Mouse (Mus musculus): ENCODE results near the gene Atp6v0a4. TPM values are rescaled to one million over a fixed set of nuclear protein-coding genes. Genes with fewer than 3 reads are reported as not detected.
A peak's percentile ranks its signal among the peaks of the same experiment; 100 is the strongest.

The Atp6v0a4 gene
- polyA plus RNA-seq, 1 experiment = 0.44 TPM

DNA sequence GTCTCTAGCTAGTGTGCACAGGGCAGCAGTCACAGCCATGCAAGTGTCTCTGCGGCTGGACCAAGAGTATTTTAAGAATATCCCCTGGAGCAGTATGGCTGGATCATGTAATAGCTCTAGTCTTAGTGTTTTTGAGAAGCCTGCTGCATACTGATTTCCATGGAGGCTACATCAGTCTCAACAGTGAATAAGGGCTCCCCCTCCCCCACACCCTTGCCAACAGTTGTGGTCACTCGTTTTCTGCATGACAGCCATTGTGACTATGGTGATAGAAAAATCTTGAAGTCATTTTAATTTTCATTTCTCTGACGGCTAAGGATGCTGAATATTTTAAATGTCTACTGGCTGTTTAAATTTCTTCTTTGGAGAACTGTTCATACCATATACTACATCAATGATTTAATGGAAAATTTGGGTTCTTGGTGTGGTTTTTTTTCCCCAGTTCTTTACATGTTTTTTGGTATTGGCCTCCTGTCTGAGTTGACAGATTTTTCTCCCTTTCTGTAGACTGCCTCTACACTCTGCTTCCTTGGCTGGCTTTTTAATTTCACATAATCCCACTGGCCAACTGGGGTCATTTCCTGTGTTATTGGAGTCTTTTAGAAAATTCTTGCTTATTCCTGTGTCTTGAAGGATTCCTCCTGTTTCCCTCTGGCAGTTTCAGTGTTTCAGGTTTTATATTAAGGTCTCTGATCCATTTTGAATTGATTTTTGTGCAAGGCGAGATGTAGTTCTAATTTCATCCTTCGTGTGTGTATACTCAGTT, 91.4 kb downstream of the Atp6v0a4 start:
- Histone ChIP-seq H3K27ac (ENCODE audit: insufficient read depth, low read length) (no peak overlapping the region), H3K4me3 (ENCODE audit: insufficient read depth, low read length) (no peak overlapping the region), H3K4me1 (ENCODE audit: control insufficient read depth, insufficient read depth, low read length) (no peaks in the 10 kb centered on the region)
- TF ChIP-seq POLR2A (IDR thresholded peaks at IDR 0.05; ENCODE audit: low read depth, low read length) (no peak), CTCF (IDR thresholded peaks at IDR 0.05; ENCODE audit: borderline replicate concordance, insufficient read depth, low read length) (no peak)

DNA sequence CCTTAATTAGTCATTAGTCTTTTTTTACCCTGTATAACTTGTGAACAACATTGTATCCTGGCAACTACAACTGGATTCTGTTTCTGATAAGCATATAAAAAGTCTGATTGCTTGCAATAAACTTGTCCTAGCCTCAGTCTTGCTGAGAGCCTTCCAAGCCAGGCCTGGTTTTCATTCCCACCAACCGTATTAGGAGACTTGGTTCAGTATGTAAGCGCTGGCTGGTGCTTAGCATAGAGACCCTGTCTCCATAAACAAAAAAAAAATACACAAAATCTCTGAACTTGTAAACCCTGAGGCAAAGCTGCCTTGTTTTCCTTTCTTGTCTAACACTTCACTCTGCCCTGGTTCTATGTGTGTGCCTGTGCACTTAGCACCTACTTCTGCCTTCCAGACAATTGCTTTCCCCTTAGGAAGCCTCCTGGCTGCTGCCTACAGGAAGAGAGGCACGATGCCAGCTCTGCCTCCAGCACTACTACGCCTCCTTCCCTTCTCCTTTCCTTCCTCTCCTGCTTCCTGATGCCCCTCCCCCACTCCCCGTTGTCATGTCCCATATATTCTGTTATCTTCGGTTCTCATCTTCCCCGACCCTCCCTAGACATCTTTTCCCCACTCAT, 92.4 kb downstream of the Atp6v0a4 start:
- TF ChIP-seq POLR2A (IDR thresholded peaks at IDR 0.05; ENCODE audit: low read depth, low read length) = no peak
- TF ChIP-seq CTCF (IDR thresholded peaks at IDR 0.05; ENCODE audit: borderline replicate concordance, insufficient read depth, low read length) = no peak
- H3K27ac ChIP-seq (ENCODE audit: insufficient read depth, low read length) = no peak overlapping the region

DNA sequence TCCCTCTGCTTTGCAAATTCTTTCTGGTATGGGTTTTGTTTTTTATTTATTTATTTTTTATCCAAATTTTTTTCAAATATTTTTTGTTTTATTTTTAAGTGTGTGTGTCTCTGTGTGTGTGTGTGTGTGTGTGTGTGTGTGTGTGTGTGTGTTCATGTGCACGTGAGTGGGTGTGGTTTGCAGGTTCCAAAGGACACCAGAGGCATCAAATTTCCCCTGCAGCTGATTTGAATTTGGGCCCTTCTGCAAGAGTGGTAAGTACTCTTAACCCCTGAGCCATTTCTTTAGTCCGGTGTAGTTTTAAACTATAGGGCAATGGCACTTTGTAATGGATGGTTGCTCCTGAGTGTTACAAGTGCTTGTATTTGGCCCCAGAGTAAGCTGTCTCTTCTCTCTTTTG, 96.2 kb downstream of the Atp6v0a4 start:
- no peak for TF ChIP-seq CTCF (IDR thresholded peaks at IDR 0.05; ENCODE audit: borderline replicate concordance, insufficient read depth, low read length)
- TF ChIP-seq POLR2A (IDR thresholded peaks at IDR 0.05; ENCODE audit: low read depth, low read length) = no peak
- H3K4me1 ChIP-seq (ENCODE audit: control insufficient read depth, insufficient read depth, low read length) = no peaks in the 10 kb centered on the region
- no peak overlapping the region for H3K4me3 ChIP-seq (ENCODE audit: insufficient read depth, low read length)
- H3K27ac ChIP-seq (ENCODE audit: insufficient read depth, low read length) = no peak overlapping the region

More for the DNA sequence above, 92.4 kb downstream of the Atp6v0a4 start:
- Histone ChIP-seq H3K4me1 (ENCODE audit: control insufficient read depth, insufficient read depth, low read length) (no peaks in the 10 kb centered on the region), H3K4me3 (ENCODE audit: insufficient read depth, low read length) (no peak overlapping the region)

DNA sequence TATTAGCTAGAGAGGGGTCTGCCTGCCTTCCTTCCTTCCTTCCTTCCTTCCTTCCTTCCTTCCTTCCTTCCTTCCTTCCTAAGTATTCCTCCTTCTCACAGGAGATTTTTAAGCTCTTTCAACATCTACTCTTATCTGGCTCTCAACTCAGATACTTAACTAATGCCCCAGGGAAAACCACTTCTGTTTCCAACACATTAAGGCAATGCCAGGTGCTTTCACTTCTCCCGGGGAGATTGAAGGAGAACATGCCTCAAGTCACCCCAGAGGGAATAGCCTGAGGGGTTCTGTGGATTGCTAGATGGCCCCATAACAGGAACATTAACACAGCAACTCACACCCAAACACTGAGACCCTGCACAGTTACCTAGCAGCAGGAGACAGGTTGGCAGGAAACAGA, 96.6 kb downstream of the Atp6v0a4 start:
- H3K27ac ChIP-seq (ENCODE audit: insufficient read depth, low read length) = no peak overlapping the region
- TF ChIP-seq CTCF (IDR thresholded peaks at IDR 0.05; ENCODE audit: borderline replicate concordance, insufficient read depth, low read length) = no peak
- no peak for TF ChIP-seq POLR2A (IDR thresholded peaks at IDR 0.05; ENCODE audit: low read depth, low read length)
- H3K4me3 ChIP-seq (ENCODE audit: insufficient read depth, low read length) = no peak overlapping the region
- no peaks in the 10 kb centered on the region for H3K4me1 ChIP-seq (ENCODE audit: control insufficient read depth, insufficient read depth, low read length)

DNA sequence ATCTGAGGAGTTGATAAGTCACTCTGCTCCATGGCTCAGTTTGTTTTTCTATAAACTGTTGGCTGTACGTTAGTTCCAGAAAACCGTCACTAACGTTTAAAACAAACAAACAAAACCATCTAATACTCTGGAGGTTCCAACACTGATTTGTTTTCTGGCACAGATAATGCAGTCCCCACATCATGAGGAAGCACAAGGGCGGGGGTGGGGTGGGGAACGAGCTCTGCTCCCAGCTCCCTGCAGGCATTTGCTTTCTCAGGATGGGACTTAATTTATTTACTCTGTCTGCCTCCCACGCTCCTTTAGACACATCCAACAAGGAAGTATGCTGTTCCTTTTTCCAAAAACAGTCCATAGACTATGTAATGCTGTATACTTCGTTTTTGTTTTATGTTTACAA, 101.1 kb downstream of the Atp6v0a4 start:
- TF ChIP-seq POLR2A (IDR thresholded peaks at IDR 0.05; ENCODE audit: low read depth, low read length) = no peak
- TF ChIP-seq CTCF (IDR thresholded peaks at IDR 0.05; ENCODE audit: borderline replicate concordance, insufficient read depth, low read length) = no peak
- no peak overlapping the region for H3K27ac ChIP-seq (ENCODE audit: insufficient read depth, low read length)
- no peak overlapping the region for H3K4me3 ChIP-seq (ENCODE audit: insufficient read depth, low read length)
- no peaks in the 10 kb centered on the region for H3K4me1 ChIP-seq (ENCODE audit: control insufficient read depth, insufficient read depth, low read length)

DNA sequence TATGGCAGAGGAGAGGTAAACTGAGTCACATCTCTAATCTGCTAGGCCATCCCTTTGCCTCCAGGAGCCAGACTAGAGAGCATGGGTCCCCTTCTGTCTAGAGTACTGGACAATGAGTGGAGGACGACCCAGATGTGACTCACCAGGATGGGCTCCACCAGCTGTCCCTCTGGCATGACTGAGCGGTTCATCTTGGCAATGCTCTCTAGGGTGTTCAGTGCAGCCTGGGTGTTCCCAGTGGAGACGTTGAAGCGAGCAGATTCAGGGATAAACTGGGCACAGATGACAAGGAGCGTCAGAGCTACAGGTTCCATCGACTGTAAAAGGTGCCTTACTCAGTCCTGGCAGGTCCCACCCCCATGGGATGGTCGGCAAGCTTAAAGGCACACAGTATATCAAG, 103.0 kb downstream of the Atp6v0a4 start:
- Histone ChIP-seq H3K4me3 (ENCODE audit: insufficient read depth, low read length) (no peak overlapping the region), H3K4me1 (ENCODE audit: control insufficient read depth, insufficient read depth, low read length) (no peaks in the 10 kb centered on the region), H3K27ac (ENCODE audit: insufficient read depth, low read length) (no peak overlapping the region)
- TF ChIP-seq POLR2A (IDR thresholded peaks at IDR 0.05; ENCODE audit: low read depth, low read length) (no peak), CTCF (IDR thresholded peaks at IDR 0.05; ENCODE audit: borderline replicate concordance, insufficient read depth, low read length) (no peak)

DNA sequence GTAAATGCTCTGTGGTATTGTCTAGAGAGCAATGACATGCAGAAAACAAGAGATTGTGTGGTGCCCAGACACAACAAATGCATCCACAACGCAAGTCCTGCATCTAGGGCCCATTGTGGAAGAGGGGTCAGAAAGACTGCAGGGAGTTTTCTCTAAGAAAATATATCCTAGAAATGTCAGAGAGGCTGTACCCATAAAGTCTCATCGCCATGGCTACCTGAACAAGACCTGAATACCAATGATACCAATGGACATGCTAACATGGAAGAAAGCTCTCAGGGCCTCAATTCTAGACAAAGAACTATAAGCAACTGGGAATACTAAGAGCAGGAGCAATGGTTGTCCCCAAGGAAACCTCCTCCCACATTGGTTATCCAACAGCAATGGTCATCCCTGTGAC, 111.6 kb downstream of the Atp6v0a4 start:
- no peak overlapping the region for H3K27ac ChIP-seq (ENCODE audit: insufficient read depth, low read length)
- H3K4me3 ChIP-seq (ENCODE audit: insufficient read depth, low read length) = no peak overlapping the region
- TF ChIP-seq POLR2A (IDR thresholded peaks at IDR 0.05; ENCODE audit: low read depth, low read length) (no peak), CTCF (IDR thresholded peaks at IDR 0.05; ENCODE audit: borderline replicate concordance, insufficient read depth, low read length) (no peak)
- H3K4me1 ChIP-seq (ENCODE audit: control insufficient read depth, insufficient read depth, low read length) = no peaks in the 10 kb centered on the region

DNA sequence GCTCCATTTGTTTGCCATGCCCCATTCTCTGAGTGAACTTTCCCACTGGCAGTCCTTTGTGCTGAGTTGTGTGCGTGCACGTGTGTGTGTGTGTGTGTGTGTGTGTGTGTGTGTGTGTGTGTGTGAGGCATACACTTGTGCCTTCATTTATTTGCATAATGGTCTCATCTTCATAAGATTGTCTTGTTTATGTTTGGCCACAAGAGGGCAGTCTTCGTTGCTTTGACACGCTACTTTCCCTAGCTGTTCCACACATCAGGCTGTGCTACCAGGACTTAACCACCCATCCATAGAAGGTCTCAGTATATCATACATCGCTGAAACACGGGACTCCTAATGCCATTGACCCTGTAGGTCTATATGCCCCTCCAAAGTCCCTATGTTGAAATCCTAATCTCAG, 116.9 kb downstream of the Atp6v0a4 start:
- peak; percentile 64; the same call in 1 of the 2 replicates for TF ChIP-seq CTCF (IDR thresholded peaks at IDR 0.05; ENCODE audit: borderline replicate concordance, insufficient read depth, low read length)
- no peak for TF ChIP-seq POLR2A (IDR thresholded peaks at IDR 0.05; ENCODE audit: low read depth, low read length)

More for the DNA sequence above, 116.9 kb downstream of the Atp6v0a4 start:
- Histone ChIP-seq H3K27ac (ENCODE audit: insufficient read depth, low read length) (no peak overlapping the region), H3K4me3 (ENCODE audit: insufficient read depth, low read length) (no peak overlapping the region), H3K4me1 (ENCODE audit: control insufficient read depth, insufficient read depth, low read length) (no peaks in the 10 kb centered on the region)

Other genes with a start within 250 kb of the Atp6v0a4 start
- gene Svopl, start 77.6 kb downstream of the Atp6v0a4 start, polyA plus RNA-seq (2011; ENCODE audit: insufficient read length, low read depth, missing spikeins) = not detected in 2 replicates
- gene Tmem213, start 15.3 kb downstream of the Atp6v0a4 start, polyA plus RNA-seq (2011; ENCODE audit: insufficient read length, low read depth, missing spikeins) = not detected in 2 replicates
- 4.8 and 6.1 TPM in 2 replicates for gene D630045J12Rik, start 129.4 kb upstream of the Atp6v0a4 start, polyA plus RNA-seq (2011; ENCODE audit: insufficient read length, low read depth, missing spikeins)
- gene Zc3hav1l, start 174.7 kb upstream of the Atp6v0a4 start, polyA plus RNA-seq (2011; ENCODE audit: insufficient read length, low read depth, missing spikeins) = 9.6 and 14.3 TPM in 2 replicates
- 38.3 and 51.3 TPM in 2 replicates for gene Zc3hav1, start 230.0 kb upstream of the Atp6v0a4 start, polyA plus RNA-seq (2011; ENCODE audit: insufficient read length, low read depth, missing spikeins)

Measured in embryonic fibroblast, embryonic 13.5 days (primary cell).